Comparison of ENCODE assay signal across 27 mouse cellular contexts in genomic region chr19:10126479-10127250, GRCm38 (mm10). TPM values are rescaled to one million over a fixed set of nuclear protein-coding genes. Genes with fewer than 3 reads are reported as not detected.
DNase-seq lines count a peak whose midpoint lies in the region; ATAC-seq and TF ChIP-seq lines count a peak whose summit lies in the region.
"Had no signal": no experiment of that assay in that cellular context is flagged by ENCODE, and none has a peak within 500 bp of the region (broad histone marks: within the 10 kb centered on the region; RNA-seq: fewer than 3 reads in every experiment).

No protein-coding gene starts in this region.

- no peaks in the 10 kb centered on the region for H3K9me3 ChIP-seq in forebrain, postnatal 0 days (ENCODE audit: low read length)
- no peaks in the 10 kb centered on the region for H3K9me3 ChIP-seq in forebrain, embryonic 11.5 days (ENCODE audit: control insufficient read depth, low read length)
- H3K9me3 ChIP-seq in kidney, embryonic 16.5 days (ENCODE audit: low read length), result no peaks in the 10 kb centered on the region
- H3K9me3 ChIP-seq: embryonic facial prominence, embryonic 12.5 days; forebrain, embryonic 12.5 days; heart, embryonic 12.5 days; hindbrain, embryonic 12.5 days; liver, embryonic 13.5 days; midbrain, embryonic 10.5 days; neural tube, embryonic 13.5 days had no signal

- no peak overlapping the region for H3K9ac ChIP-seq in forebrain, postnatal 0 days
- H3K9ac ChIP-seq in forebrain, embryonic 11.5 days (ENCODE audit: low read length), result no peak overlapping the region
- no peak overlapping the region for H3K9ac ChIP-seq in kidney, embryonic 16.5 days (replicated peaks; ENCODE audit: low read length)
- H3K9ac ChIP-seq: embryonic facial prominence, embryonic 12.5 days; forebrain, embryonic 12.5 days; heart, embryonic 12.5 days; hindbrain, embryonic 12.5 days; liver, embryonic 13.5 days; neural tube, embryonic 13.5 days had no signal

- H3K4me2 ChIP-seq in forebrain, postnatal 0 days (ENCODE audit: low read depth), result no peak overlapping the region
- no peak overlapping the region for H3K4me2 ChIP-seq in forebrain, embryonic 11.5 days (ENCODE audit: low read depth, low read length, severe bottlenecking)
- no peak overlapping the region for H3K4me2 ChIP-seq in kidney, embryonic 16.5 days (replicated peaks; ENCODE audit: low read depth, low read length)
- H3K4me2 ChIP-seq: embryonic facial prominence, embryonic 12.5 days; forebrain, embryonic 12.5 days; heart, embryonic 12.5 days; hindbrain, embryonic 12.5 days; liver, embryonic 13.5 days; neural tube, embryonic 13.5 days had no signal

- H3K36me3 ChIP-seq in forebrain, postnatal 0 days (ENCODE audit: insufficient read depth), result no peaks in the 10 kb centered on the region
- no peaks in the 10 kb centered on the region for H3K36me3 ChIP-seq in forebrain, embryonic 11.5 days (ENCODE audit: control insufficient read depth, insufficient read depth, low read length)
- no peaks in the 10 kb centered on the region for H3K36me3 ChIP-seq in kidney, embryonic 16.5 days (ENCODE audit: insufficient read depth, low read length)
- H3K36me3 ChIP-seq in kidney, adult 2 months (ENCODE audit: control insufficient read depth, insufficient read depth, low read length), result no peaks in the 10 kb centered on the region
- H3K36me3 ChIP-seq: embryonic facial prominence, embryonic 12.5 days; forebrain, embryonic 12.5 days; heart, embryonic 12.5 days; hindbrain, embryonic 12.5 days; liver, embryonic 13.5 days; midbrain, embryonic 10.5 days; neural tube, embryonic 13.5 days had no signal

- no peaks in the 10 kb centered on the region for H3K27me3 ChIP-seq in forebrain, postnatal 0 days (ENCODE audit: insufficient read depth, low read length)
- no peaks in the 10 kb centered on the region for H3K27me3 ChIP-seq in forebrain, embryonic 11.5 days (ENCODE audit: control insufficient read depth, insufficient read depth, low read length)
- no peaks in the 10 kb centered on the region for H3K27me3 ChIP-seq in kidney, embryonic 16.5 days (ENCODE audit: insufficient read depth, low read length)
- no peaks in the 10 kb centered on the region for H3K27me3 ChIP-seq in kidney, adult 2 months (replicated peaks; ENCODE audit: control insufficient read depth, insufficient read depth, low read length)
- H3K27me3 ChIP-seq: embryonic facial prominence, embryonic 12.5 days; forebrain, embryonic 12.5 days; heart, embryonic 12.5 days; hindbrain, embryonic 12.5 days; neural tube, embryonic 13.5 days had no signal

- no peak overlapping the region for H3K27ac ChIP-seq in forebrain, postnatal 0 days (ENCODE audit: low read depth, low read length)
- H3K27ac ChIP-seq in forebrain, embryonic 11.5 days (ENCODE audit: low read depth, low read length), result no peak overlapping the region
- H3K27ac ChIP-seq in kidney, embryonic 16.5 days (ENCODE audit: low read length), result no peak overlapping the region
- no peak overlapping the region for H3K27ac ChIP-seq in kidney, adult 2 months (ENCODE audit: insufficient read depth, low read depth, low read length)
- H3K27ac ChIP-seq: embryonic facial prominence, embryonic 12.5 days; forebrain, embryonic 12.5 days; hindbrain, embryonic 12.5 days; liver, embryonic 13.5 days; macrophage; midbrain, embryonic 10.5 days; neural tube, embryonic 13.5 days had no signal

- ATAC-seq in forebrain, postnatal 0 days, result peak; percentile 32
- no peak for ATAC-seq in forebrain, embryonic 11.5 days (replicated peaks; ENCODE audit: low FRiP score)
- 0 out of 2 replicates have a peak, but pooled peaks have one; percentile 39 for ATAC-seq in kidney, embryonic 16.5 days (ENCODE audit: low FRiP score, low TSS enrichment)
- peak; percentile 42; the same call in 1 of the 2 replicates for ATAC-seq in megakaryocyte progenitor cell, adult 5-6 weeks (replicated peaks; ENCODE audit: poor library complexity)
- ATAC-seq in CD4-positive, CD25-positive, alpha-beta regulatory T cell, adult 4 months, result no peak
- ATAC-seq: inflammation-experienced regulatory T-cells, adult 6 months; midbrain, embryonic 16.5 days had no signal

- no peak overlapping the region for H3K4me3 ChIP-seq in forebrain, postnatal 0 days (ENCODE audit: low read depth, low read length)
- no peak overlapping the region for H3K4me3 ChIP-seq in forebrain, embryonic 11.5 days (ENCODE audit: low read depth, low read length)
- H3K4me3 ChIP-seq in kidney, embryonic 16.5 days (ENCODE audit: low read length), result no peak overlapping the region
- no peak overlapping the region for H3K4me3 ChIP-seq in kidney, adult 2 months (ENCODE audit: insufficient read depth, low read depth, low read length)
- H3K4me3 ChIP-seq: embryonic facial prominence, embryonic 12.5 days; forebrain, embryonic 12.5 days; heart, embryonic 12.5 days; hindbrain, embryonic 12.5 days; liver, embryonic 13.5 days; midbrain, embryonic 10.5 days; myocyte; neural tube, embryonic 13.5 days had no signal

- no peak for TF ChIP-seq CTCF in forebrain, postnatal 0 days (IDR thresholded peaks at IDR 0.05; ENCODE audit: low read depth)
- no peak for TF ChIP-seq CTCF in kidney, adult 2 months (conservative IDR thresholded peaks at IDR 0.05; ENCODE audit: insufficient read depth, insufficient read length, low read depth, low read length)

- no peaks in the 10 kb centered on the region for H3K4me1 ChIP-seq in forebrain, postnatal 0 days (ENCODE audit: insufficient read depth)
- no peaks in the 10 kb centered on the region for H3K4me1 ChIP-seq in forebrain, embryonic 11.5 days (replicated peaks; ENCODE audit: control insufficient read depth, insufficient read depth, low read length)
- 0 out of 2 replicates have a peak, but pooled peaks cover 3% of the 10 kb centered on the region for H3K4me1 ChIP-seq in kidney, embryonic 16.5 days (ENCODE audit: insufficient read depth, low read length)
- no peaks in the 10 kb centered on the region for H3K4me1 ChIP-seq in kidney, adult 2 months (ENCODE audit: control insufficient read depth, insufficient read depth, low read length)
- H3K4me1 ChIP-seq: embryonic facial prominence, embryonic 12.5 days; forebrain, embryonic 12.5 days; hindbrain, embryonic 12.5 days; liver, embryonic 13.5 days; midbrain, embryonic 10.5 days; neural tube, embryonic 13.5 days had no signal

- 50% methylated on average over 5 of the region's 5 CpGs for WGBS in forebrain, postnatal 0 days
- WGBS in forebrain, embryonic 11.5 days, result 70% methylated on average over 5 of the region's 5 CpGs
- WGBS in kidney, embryonic 16.5 days, result 29% methylated on average over 5 of the region's 5 CpGs
- 33% methylated on average over 5 of the region's 5 CpGs for WGBS in kidney, adult 2 months

- no peak for TF ChIP-seq POLR2A in kidney, adult 2 months (IDR thresholded peaks at IDR 0.05; ENCODE audit: low read depth, low read length)

- no peak for DNase-seq in forebrain, postnatal 0 days
- DNase-seq in forebrain, embryonic 11.5 days (ENCODE audit: low spot score), result no peak
- no peak for DNase-seq in kidney, adult 2 months
- DNase-seq in urinary bladder, adult 2 months (ENCODE audit: low spot score), result peak; percentile 18
- no peak for DNase-seq in urinary bladder, postnatal 10 days (ENCODE audit: low spot score)
- DNase-seq: cerebellum, adult 11-12 months; cerebellum, postnatal 14 days; heart, postnatal 10 days; kidney, adult 9 months; kidney, postnatal 4 days; left cerebral cortex, postnatal 4 days; liver, embryonic 13.5 days; right cerebral cortex, postnatal 25 days; spleen, adult 18-20 months had no signal

RNA-seq across cellular contexts. Expression of gene Fads2, which starts 25.1 kb away (rescaled TPM):
- total RNA-seq in forebrain, postnatal 0 days (2014; rRNA removed), result 218 and 248 TPM in 2 replicates
- polyA plus RNA-seq in forebrain, postnatal 0 days (2015; fragmentation: Nextera tagmentation; extraction: Ambion mirVana), result 183 and 249 TPM in 2 replicates
- polyA plus RNA-seq in forebrain, embryonic 11.5 days (2014; fragmentation: Nextera tagmentation; extraction: Ambion mirVana), result 75.9 and 83.8 TPM in 2 replicates
- polyA plus RNA-seq in kidney, embryonic 16.5 days (2015; fragmentation: Nextera tagmentation; extraction: Ambion mirVana), result 76.1 and 85.9 TPM in 2 replicates
- 240 and 258 TPM in 2 replicates for polyA plus RNA-seq in kidney, adult 2 months (2012; rRNA removed)
- 156 and 173 TPM in 2 replicates for polyA plus RNA-seq in urinary bladder, adult 2 months (2012; rRNA removed)
- total RNA-seq in megakaryocyte progenitor cell, adult 5-6 weeks (2015), result 7.7 and 10.4 TPM in 2 replicates
- total RNA-seq in megakaryocyte progenitor cell, adult 5-6 weeks (2017), result 6.3 and 13.7 TPM in 2 replicates
- under 1 TPM in 1 of 2 experiments, not detected in 1; 0.34 TPM for polyA plus RNA-seq in CD4-positive, CD25-positive, alpha-beta regulatory T cell, adult 4 months (2017; shearing (Covaris generic))

RNA-seq across cellular contexts. Expression of gene Fads1, which starts 56.0 kb away (rescaled TPM):
- total RNA-seq in forebrain, postnatal 0 days (2014; rRNA removed), result 142 and 176 TPM in 2 replicates
- 113 and 153 TPM in 2 replicates for polyA plus RNA-seq in forebrain, postnatal 0 days (2015; fragmentation: Nextera tagmentation; extraction: Ambion mirVana)
- 192 and 196 TPM in 2 replicates for polyA plus RNA-seq in forebrain, embryonic 11.5 days (2014; fragmentation: Nextera tagmentation; extraction: Ambion mirVana)
- 95.4 and 100 TPM in 2 replicates for polyA plus RNA-seq in kidney, embryonic 16.5 days (2015; fragmentation: Nextera tagmentation; extraction: Ambion mirVana)
- polyA plus RNA-seq in kidney, adult 2 months (2012; rRNA removed), result 87.4 and 88.4 TPM in 2 replicates
- 75.3 and 95.1 TPM in 2 replicates for polyA plus RNA-seq in urinary bladder, adult 2 months (2012; rRNA removed)
- 14.9 and 22.2 TPM in 2 replicates for total RNA-seq in megakaryocyte progenitor cell, adult 5-6 weeks (2015)
- total RNA-seq in megakaryocyte progenitor cell, adult 5-6 weeks (2017), result 9.4 and 10.0 TPM in 2 replicates
- 1 to 10 TPM; 4.9 to 6.8 TPM for polyA plus RNA-seq in CD4-positive, CD25-positive, alpha-beta regulatory T cell, adult 4 months (2017; shearing (Covaris generic))

Comparison
In these comparisons a context has a peak if more than half of its experiments do, and no peak if none do; other contexts are left out.
1. ATAC-seq: peak in forebrain, postnatal 0 days (single experiment), kidney, embryonic 16.5 days (single experiment) and megakaryocyte progenitor cell, adult 5-6 weeks (single experiment); none in forebrain, embryonic 11.5 days (single experiment) and CD4-positive, CD25-positive, alpha-beta regulatory T cell, adult 4 months (single experiment).
2. RNA of gene Fads2, which starts 25.1 kb away (polyA plus RNA-seq): 183 to 249 TPM in forebrain, postnatal 0 days, 240 to 258 TPM in kidney, adult 2 months, 156 to 173 TPM in urinary bladder, adult 2 months, 76.1 to 85.9 TPM in kidney, embryonic 16.5 days and 75.9 to 83.8 TPM in forebrain, embryonic 11.5 days; 0.34 TPM in CD4-positive, CD25-positive, alpha-beta regulatory T cell, adult 4 months; every median in the first group is over 10 times any median in the second.